Mouse (Mus musculus) limb, embryonic 11.5 days (tissue): ENCODE results near the gene C1qtnf3. TPM values are rescaled to one million over a fixed set of nuclear protein-coding genes. Genes with fewer than 3 reads are reported as not detected.

Experiments
- ATAC-seq: fragments of 200-750 bp; cut with Nextera tagmentation; 2 replicates; pipeline ENCODE4 v1.8.0; 2017; ENCODE audit warnings: low read depth; ENCODE audit not compliant: insufficient number of reproducible peaks, low FRiP score, low TSS enrichment
- DNase-seq: peaks from one replicate; pipeline ENCODE4 v3.0.0-alpha.2; 2015; ENCODE audit warnings: low spot score
- H3K27ac ChIP-seq: fragments of 300-500 bp; sonication (generic); replicated peaks from 2 replicates; pipeline ENCODE4 v1.5.1; 2014; ENCODE audit warnings: low read depth, mild to moderate bottlenecking, low read length
- H3K27me3 ChIP-seq: fragments of 300-500 bp; sonication (generic); 2 replicates; pipeline ENCODE4 v1.6.1; 2014; ENCODE audit warnings: mild to moderate bottlenecking, low read length, mixed read lengths; ENCODE audit not compliant: control insufficient read depth, insufficient read depth
- H3K36me3 ChIP-seq: fragments of 300-500 bp; sonication (generic); 2 replicates; pipeline ENCODE4 v1.6.1; 2014; ENCODE audit warnings: mild to moderate bottlenecking, low read length, moderate library complexity, mixed read lengths; ENCODE audit not compliant: control insufficient read depth, insufficient read depth
- H3K4me1 ChIP-seq: fragments of 300-500 bp; sonication (generic); 2 replicates; pipeline ENCODE4 v1.6.1; 2014; ENCODE audit warnings: low read length, mixed read lengths; ENCODE audit not compliant: control insufficient read depth, insufficient read depth
- H3K4me2 ChIP-seq: fragments of 300-500 bp; sonication (generic); 2 replicates; pipeline ENCODE4 v1.6.1; 2014; ENCODE audit warnings: low read depth, mild to moderate bottlenecking, moderate library complexity; ENCODE audit not compliant: severe bottlenecking
- H3K4me3 ChIP-seq: fragments of 300-500 bp; sonication (generic); 2 replicates; pipeline ENCODE4 v1.5.1; 2014; ENCODE audit warnings: low read depth, low read length
- H3K9ac ChIP-seq: fragments of 300-500 bp; sonication (generic); 2 replicates; pipeline ENCODE4 v1.6.1; 2014; ENCODE audit warnings: mild to moderate bottlenecking, low read length
- H3K9me3 ChIP-seq: fragments of 300-500 bp; sonication (generic); 2 replicates; pipeline ENCODE4 v1.6.1; 2016; ENCODE audit warnings: low read length; ENCODE audit not compliant: control insufficient read depth
- WGBS: fragments of 180-500 bp; shearing (Covaris S2); extraction: QIAGEN DNeasy Blood & Tissue Kit; methylation state at CpG from one replicate; pipeline ENCODE4 v1.1.7; 2014; 5-methylcytosine and 5-hydroxymethylcytosine counted together
- polyA plus RNA-seq: library from polyadenylated mRNA; unstranded; fragments of >200 nt; fragmentation: Nextera tagmentation; extraction: Ambion mirVana; gene quantifications from 2 replicates; pipeline ENCODE4 v1.2.1, GENCODE M21; 2014

Gene C1qtnf3
- polyA plus RNA-seq, 1 experiment from 2014 or later = 4.4 TPM

DNA sequence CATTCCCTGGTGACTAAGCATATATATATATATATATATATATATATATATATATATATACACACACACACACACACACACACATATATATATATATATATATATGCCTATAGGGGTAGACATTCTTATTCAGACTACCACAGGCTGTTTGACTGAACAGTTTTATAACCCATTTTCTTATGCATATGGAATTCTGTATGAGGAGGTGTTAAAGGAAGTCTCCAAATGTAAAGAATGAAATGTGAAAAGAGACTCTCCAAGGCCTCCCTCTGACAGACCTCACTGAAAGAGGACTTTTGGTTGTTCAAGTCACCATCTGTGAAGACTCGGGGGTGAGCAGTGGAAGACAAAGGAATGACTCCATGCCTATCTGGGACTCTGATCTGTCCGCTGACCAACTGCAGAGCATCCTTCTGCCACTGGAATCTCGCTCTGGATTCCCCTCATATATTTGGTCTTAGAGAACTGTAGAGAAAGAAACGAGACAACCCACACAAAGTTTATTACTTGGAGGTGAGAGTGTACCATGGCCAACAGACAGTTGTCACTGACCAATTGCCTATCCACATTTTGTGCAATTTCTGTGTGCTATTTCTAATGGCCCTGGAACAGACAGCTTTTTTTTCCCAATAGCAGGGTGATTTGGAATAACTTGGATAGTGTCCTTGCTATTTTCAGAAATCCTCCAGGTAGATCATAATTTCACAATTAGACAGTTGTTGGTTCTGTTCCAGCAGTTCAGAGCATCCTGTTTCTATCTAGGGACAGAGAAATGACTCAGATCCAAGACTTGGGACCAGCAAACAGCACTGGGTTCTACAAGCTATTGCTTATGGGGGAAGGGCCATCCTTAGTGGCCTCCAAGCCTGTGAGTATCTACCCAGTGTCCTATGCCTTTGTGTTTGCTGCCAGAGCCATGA is 28.8 kb upstream of the C1qtnf3 start:
- Histone ChIP-seq H3K27me3 (no peaks in the 10 kb centered on the region), H3K27ac (no peak overlapping the region), H3K9ac (no peak overlapping the region), H3K36me3 (no peaks in the 10 kb centered on the region), H3K4me3 (no peak overlapping the region), H3K9me3 (no peaks in the 10 kb centered on the region), H3K4me1 (0 out of 2 replicates have a peak, but pooled peaks cover 2% of the 10 kb centered on the region), H3K4me2 (no peak overlapping the region)
- DNase-seq = no peak
- 77% methylated on average over 4 of the region's 4 CpGs for WGBS
- ATAC-seq = no peak

DNA sequence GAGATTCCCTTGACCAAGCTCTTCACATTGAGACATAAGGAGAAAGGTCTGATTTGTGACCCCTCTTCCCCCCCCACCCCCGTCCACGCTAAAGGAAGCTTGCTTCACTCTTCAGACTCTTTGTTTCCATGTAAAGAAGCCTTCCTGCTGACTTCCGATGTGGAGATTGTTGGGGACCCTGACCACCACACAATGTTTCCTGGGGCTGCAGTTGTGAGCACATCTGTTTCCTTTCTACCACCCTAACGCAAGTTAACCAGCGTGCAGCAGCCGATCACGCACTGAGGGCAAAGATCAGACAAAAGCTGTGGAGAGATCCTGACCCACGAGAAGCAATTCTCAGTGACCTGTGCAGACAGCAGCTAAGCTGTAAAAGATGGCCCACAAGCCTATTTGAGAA is 24.8 kb upstream of the C1qtnf3 start:
- Histone ChIP-seq H3K36me3 (no peaks in the 10 kb centered on the region), H3K4me2 (no peak overlapping the region), H3K9ac (no peak overlapping the region), H3K4me3 (no peak overlapping the region), H3K27me3 (no peaks in the 10 kb centered on the region), H3K4me1 (0 out of 2 replicates have a peak, but pooled peaks cover 2% of the 10 kb centered on the region), H3K27ac (no peak overlapping the region), H3K9me3 (no peaks in the 10 kb centered on the region)
- no peak for DNase-seq
- ATAC-seq = no peak
- 38% methylated on average over 8 of the region's 8 CpGs for WGBS

DNA sequence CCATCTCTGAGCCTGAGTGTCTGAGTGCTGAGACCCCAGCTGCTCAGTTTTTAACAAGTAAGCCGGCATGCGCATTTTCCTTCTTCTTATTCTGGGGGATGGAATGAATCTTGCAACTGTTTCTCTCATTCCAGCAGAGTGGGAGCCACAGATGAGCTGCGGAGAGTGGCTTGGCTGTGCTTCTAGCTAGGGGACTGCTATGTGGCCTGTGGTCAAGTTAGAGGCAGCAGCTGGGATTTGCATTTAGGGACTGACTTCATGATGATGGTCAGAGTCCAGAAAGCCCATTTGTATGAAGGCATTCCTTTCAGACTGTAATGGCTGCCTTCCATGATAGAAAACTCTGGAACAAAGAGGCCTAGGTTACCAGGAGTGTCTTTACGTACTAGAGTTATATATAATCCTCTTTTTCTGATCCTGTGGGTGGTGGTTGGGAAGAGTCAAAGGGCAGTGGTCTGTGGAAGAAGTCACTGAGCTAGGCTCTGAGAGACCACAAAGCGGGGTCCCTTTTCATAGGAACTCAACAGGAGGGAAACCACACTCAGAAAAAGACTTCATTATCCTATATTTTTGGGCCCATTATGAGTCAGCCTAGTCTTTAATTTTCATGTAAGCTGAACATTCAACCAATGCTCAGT is 23.4 kb upstream of the C1qtnf3 start:
- ATAC-seq = no peak
- Histone ChIP-seq H3K36me3 (no peaks in the 10 kb centered on the region), H3K4me3 (no peak overlapping the region), H3K9me3 (no peaks in the 10 kb centered on the region), H3K27ac (no peak overlapping the region), H3K27me3 (no peaks in the 10 kb centered on the region), H3K4me1 (0 out of 2 replicates have a peak, but pooled peaks cover 2% of the 10 kb centered on the region), H3K4me2 (no peak overlapping the region), H3K9ac (no peak overlapping the region)
- 95% methylated on average over 5 of the region's 5 CpGs for WGBS
- DNase-seq = no peak

DNA sequence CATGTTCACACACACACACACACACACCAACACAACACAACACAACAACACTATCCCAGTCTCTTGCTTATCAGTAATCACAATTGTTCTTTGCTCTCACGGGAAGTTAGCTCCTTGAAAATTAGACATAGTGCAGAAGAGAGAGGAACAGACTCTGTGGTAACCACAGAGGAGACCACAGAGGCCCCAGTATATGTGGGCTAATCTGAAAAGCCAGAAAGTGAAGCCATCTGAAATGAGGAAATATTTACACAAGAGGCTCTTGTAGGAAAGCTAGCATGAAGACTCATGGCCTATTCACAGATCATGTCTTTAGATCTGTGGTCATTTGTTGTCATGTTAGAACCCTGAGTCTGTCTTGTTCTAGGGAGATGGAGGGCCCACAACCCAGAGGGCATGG is 18.2 kb upstream of the C1qtnf3 start:
- 80% methylated on average over 1 of the region's 1 CpGs for WGBS
- H3K4me1 ChIP-seq = no peaks in the 10 kb centered on the region
- H3K27ac ChIP-seq = no peak overlapping the region
- no peak overlapping the region for H3K9ac ChIP-seq
- no peak overlapping the region for H3K4me3 ChIP-seq
- DNase-seq (no peak), ATAC-seq (no peak)
- no peak overlapping the region for H3K4me2 ChIP-seq
- H3K36me3 ChIP-seq = no peaks in the 10 kb centered on the region
- H3K27me3 ChIP-seq = no peaks in the 10 kb centered on the region
- no peaks in the 10 kb centered on the region for H3K9me3 ChIP-seq

DNA sequence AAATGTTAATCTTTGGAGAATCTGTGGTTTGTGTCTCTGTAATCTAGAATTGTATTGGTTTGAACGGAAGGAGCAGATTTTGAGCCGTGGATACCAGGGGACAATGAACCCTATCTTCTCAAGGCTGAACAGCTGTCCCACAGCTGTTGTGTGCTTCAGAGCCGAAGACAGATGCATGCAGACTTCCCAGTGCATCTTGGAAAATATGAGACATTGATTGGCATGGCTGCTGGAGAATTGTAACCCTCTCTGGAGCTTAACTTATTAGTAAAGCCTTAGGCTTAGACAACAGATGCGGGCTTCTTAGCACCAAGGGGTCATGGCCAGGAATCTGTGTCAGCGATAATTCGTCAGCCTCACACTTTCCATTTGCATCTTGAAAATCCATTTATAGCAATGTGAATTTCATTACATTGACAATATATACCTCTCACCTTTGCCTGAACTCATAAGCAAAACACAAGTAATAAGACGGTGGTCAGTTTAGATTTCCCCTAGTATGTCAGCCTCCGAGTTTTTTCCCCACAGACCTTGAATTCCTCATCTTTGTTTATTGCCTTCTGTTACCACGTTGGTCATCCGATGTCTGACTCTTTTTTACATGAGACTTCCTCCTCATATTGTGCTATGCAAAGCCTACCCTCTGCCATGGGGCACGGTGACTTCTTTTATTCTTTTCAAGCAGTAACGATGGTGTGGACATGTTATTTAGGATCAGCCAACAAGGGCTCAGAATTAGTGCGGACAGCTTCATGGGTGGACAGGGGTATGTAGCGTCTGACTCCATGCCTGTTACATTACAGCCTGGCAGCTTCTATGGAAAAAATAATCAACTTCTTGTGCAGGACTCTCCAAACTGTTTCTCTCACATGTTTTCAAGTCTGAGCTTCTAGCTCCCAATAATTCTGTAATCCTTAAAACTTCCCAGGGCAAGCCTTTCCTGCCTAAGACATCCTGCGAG is 11.7 kb upstream of the C1qtnf3 start:
- Histone ChIP-seq H3K27ac (no peak overlapping the region), H3K27me3 (no peaks in the 10 kb centered on the region), H3K36me3 (no peaks in the 10 kb centered on the region), H3K4me1 (no peaks in the 10 kb centered on the region), H3K9me3 (no peaks in the 10 kb centered on the region), H3K4me2 (no peak overlapping the region), H3K4me3 (no peak overlapping the region), H3K9ac (no peak overlapping the region)
- DNase-seq = no peak
- WGBS = 74% methylated on average over 15 of the region's 15 CpGs
- ATAC-seq = no peak; the same call in 1 of the 2 replicates

DNA sequence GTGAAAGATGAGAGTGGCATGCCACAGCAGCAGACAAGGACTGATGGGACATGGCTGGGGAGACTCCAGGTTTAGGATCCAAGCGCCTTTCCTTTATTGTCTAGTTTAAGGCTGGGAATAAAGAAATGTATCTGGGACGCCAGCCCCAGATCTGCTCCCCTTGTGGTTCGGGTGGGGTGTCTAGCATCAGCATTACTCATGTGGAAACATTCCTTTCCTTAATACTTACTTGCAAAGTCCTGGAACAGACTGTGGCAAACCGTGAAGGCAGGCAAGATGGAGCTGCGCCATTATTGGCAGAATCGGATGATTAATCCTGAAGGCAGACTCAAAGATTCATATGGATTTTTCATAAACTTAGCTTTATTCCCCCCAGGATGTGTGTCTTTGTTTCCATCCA is 10.2 kb upstream of the C1qtnf3 start:
- Histone ChIP-seq H3K27me3 (no peaks in the 10 kb centered on the region), H3K4me2 (no peak overlapping the region), H3K27ac (no peak overlapping the region), H3K4me3 (no peak overlapping the region), H3K9ac (no peak overlapping the region), H3K4me1 (no peaks in the 10 kb centered on the region), H3K9me3 (no peaks in the 10 kb centered on the region), H3K36me3 (no peaks in the 10 kb centered on the region)
- DNase-seq = no peak
- ATAC-seq = no peak
- 86% methylated on average over 6 of the region's 6 CpGs for WGBS

DNA sequence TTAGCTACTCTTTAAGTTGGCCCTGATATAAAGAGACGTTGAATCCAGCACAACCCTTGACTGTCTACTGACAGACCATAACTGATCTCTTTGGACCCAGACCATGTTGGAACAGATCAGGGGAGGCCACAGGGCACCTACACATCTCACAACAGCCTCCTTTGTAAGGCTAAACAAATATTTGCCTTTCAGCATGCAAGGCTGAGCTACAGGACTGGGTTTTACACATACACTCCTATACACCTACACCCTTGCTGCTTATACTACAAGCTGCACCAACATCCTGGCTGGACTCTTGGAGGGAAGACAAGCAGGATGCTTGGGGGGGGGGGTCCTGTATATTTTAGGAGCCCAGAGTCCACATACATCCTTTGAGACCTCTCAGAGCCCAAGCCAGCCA is 4.3 kb upstream of the C1qtnf3 start:
- DNase-seq = no peak
- no peaks in the 10 kb centered on the region for H3K9me3 ChIP-seq
- no peak overlapping the region for H3K4me2 ChIP-seq
- no peak overlapping the region for H3K27ac ChIP-seq
- no peak overlapping the region for H3K9ac ChIP-seq
- no peaks in the 10 kb centered on the region for H3K27me3 ChIP-seq
- WGBS = 90% methylated on average over 1 of the region's 1 CpGs
- H3K4me1 ChIP-seq = no peaks in the 10 kb centered on the region
- no peak overlapping the region for H3K4me3 ChIP-seq
- ATAC-seq = no peak
- no peaks in the 10 kb centered on the region for H3K36me3 ChIP-seq

DNA sequence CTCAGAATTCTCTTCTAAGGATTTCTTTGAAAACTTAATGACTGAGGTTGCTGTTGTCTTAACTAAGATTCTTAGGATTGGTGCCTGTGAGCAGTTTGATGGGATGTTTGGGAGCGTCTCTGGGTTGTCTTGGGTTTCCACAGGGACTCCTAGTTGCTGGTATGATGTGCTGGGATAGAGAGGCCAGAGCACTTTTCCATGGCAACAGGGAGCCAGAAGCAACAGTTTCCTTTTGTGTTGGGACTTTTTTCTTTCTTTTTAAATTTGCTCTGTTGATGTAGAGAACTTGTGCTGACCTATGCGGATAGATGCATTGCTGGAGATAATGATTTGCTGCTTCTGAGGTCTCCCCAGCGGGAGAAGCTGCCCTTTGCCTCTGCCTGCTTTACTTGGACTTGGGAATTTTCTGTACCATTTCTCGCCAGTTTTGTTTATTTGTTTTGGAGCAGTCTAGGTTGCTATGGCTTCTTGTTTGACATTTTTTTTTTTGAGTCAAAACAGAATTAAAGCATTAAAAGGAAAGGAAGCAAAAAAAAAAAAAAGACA is 701 bp downstream of the C1qtnf3 start:
- Histone ChIP-seq H3K36me3 (no peaks in the 10 kb centered on the region), H3K4me1 (no peaks in the 10 kb centered on the region), H3K9ac (no peak overlapping the region), H3K4me3 (no peak overlapping the region), H3K4me2 (no peak overlapping the region), H3K27ac (no peak overlapping the region), H3K27me3 (no peaks in the 10 kb centered on the region), H3K9me3 (no peaks in the 10 kb centered on the region)
- no peak for DNase-seq
- no peak for ATAC-seq
- WGBS = 73% methylated on average over 4 of the region's 4 CpGs
